Mouse (Mus musculus): Measurements from ENCODE around the gene Map1b.

DNA sequence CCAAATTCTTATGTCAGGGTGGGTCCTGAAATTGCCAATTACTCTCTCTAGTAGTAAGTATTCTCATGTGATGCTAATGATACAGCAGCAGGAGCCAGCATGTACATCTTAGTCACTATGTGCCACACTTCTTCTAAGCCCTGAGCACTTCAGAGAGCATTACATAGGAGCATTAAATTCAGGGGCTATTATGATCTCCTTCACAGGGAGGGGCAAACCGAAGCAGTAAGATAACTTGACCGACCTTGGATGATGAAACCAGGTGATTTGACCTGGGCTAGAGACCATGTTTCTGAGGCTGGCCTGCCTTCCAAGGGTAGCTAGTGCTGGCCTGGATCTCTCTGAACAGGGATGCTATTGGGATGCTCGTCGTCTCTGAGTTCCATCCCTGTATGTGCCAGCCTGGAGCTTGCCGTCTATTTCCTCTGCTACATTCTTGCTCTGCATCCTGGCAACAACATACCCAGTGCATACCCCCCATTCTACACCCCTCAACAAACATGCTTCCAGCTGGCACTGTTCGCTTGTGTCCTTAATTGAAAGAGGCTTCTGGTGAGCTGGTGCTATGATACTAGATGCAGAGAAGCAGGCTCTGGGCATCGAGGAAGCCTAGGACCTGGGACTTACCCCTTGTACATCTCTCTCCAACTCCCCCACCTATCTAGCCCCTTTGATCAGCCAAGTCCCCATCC, 72.7 kb downstream of the Map1b start:
- TF ChIP-seq CTCF (IDR thresholded peaks at IDR 0.05; ENCODE audit: control insufficient read depth, insufficient read depth, low read length) (no peak), POLR2A (IDR thresholded peaks at IDR 0.05; ENCODE audit: borderline replicate concordance, control insufficient read depth, low read depth, low read length) (no peak)
